8 mouse cellular contexts compared by ENCODE assay signal in the genomic region with DNA sequence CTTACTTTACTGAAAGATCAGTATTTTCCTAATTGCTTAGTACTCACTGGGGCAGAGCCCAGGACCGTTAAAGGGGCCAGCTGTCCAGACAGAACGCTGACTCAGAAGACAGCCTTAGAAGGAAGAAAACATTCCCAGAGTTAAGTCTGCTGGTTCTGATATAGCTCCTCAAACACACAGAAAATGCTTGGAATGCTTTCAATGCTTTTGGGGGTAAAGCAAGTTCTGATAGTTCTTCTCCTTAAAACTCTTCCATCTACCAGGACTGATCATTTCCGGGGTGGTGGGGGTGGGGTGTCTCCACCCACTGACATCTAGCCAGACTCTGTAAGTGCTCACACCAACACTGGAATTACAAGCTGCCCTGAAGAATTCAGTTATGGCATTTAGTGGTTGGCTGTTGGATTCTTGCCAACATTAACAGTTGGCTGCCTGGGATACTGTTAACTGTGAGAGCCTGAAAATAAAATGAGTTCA.
DNase-seq lines count a peak whose midpoint lies in the region; ATAC-seq and TF ChIP-seq lines count a peak whose summit lies in the region.

No protein-coding gene starts in this region.

- in situ Hi-C loops in Patski (cut with MboI; ENCODE audit: low pct_unique_long_range_greater_than_20kb) = no loop called here

- H3K4me1 ChIP-seq in forebrain, embryonic 15.5 days = peaks cover 17% of the 10 kb centered on the region
- H3K4me1 ChIP-seq in lung, embryonic 14.5 days (ENCODE audit: insufficient read depth) = peaks cover 13% of the 10 kb centered on the region

- no peaks in the 10 kb centered on the region for H3K27me3 ChIP-seq in Patski
- H3K27me3 ChIP-seq in forebrain, embryonic 15.5 days = no peaks in the 10 kb centered on the region
- H3K27me3 ChIP-seq in lung, embryonic 14.5 days (ENCODE audit: insufficient read depth, low read length) = no peaks in the 10 kb centered on the region

- intact Hi-C loops in heart, postnatal 36 days (cut with DNase I) = loop anchor here (5.0 kb wide), 1 partner anchor 104 kb away; the partner anchor contains the start of gene Actn1

- POLR2A ChIA-PET in Patski (lab: Charles Lee) = interaction anchor here (1.3 kb wide), 1 partner anchor 14 kb away, joined by 4 read pairs; no protein-coding TSS in a partner anchor

- H3K9ac ChIP-seq in forebrain, embryonic 15.5 days (replicated peaks) = no peak overlapping the region
- no peak overlapping the region for H3K9ac ChIP-seq in lung, embryonic 14.5 days

- H3K36me3 ChIP-seq in forebrain, embryonic 15.5 days = peaks cover 7% of the 10 kb centered on the region; the same call in 1 of the 2 replicates
- H3K36me3 ChIP-seq in lung, embryonic 14.5 days (ENCODE audit: insufficient read depth) = peaks cover 25% of the 10 kb centered on the region

- peak overlapping the region; percentile 63 for H3K27ac ChIP-seq in forebrain, embryonic 15.5 days (replicated peaks)
- H3K27ac ChIP-seq in lung, embryonic 14.5 days (ENCODE audit: low read depth) = peak overlapping the region; percentile 92

- H3K4me2 ChIP-seq in forebrain, embryonic 15.5 days (replicated peaks) = no peak overlapping the region
- peak overlapping the region; percentile 42 for H3K4me2 ChIP-seq in lung, embryonic 14.5 days

- no peak overlapping the region for H3K4me3 ChIP-seq in forebrain, embryonic 15.5 days
- no peak overlapping the region for H3K4me3 ChIP-seq in lung, embryonic 14.5 days (ENCODE audit: low read depth, low read length)

- CTCF ChIA-PET in Patski (lab: Charles Lee) = interaction anchor here (1.0 to 2.6 kb wide), 5 partner anchors 10 to 166 kb away, joined by 3 to 14 read pairs (median 5); no protein-coding TSS in a partner anchor

- TF ChIP-seq CTCF in Patski (IDR thresholded peaks at IDR 0.05) = no peak
- no peak for TF ChIP-seq CTCF in lung, embryonic 14.5 days (IDR thresholded peaks at IDR 0.05; ENCODE audit: low read depth)

- ATAC-seq in Patski = peak; percentile 86
- peak; percentile 77 for ATAC-seq in forebrain, embryonic 15.5 days (replicated peaks)
- peak; percentile 90 for ATAC-seq in lung, embryonic 14.5 days (ENCODE audit: insufficient read depth)
- no peak for ATAC-seq in megakaryocyte, adult 5-6 weeks (ENCODE audit: poor library complexity, severe bottlenecking)
- ATAC-seq in activated CD4-positive, CD25-positive, alpha-beta regulatory T cell, adult 4 months = no peak

- H3K9me3 ChIP-seq in forebrain, embryonic 15.5 days = no peaks in the 10 kb centered on the region
- H3K9me3 ChIP-seq in lung, embryonic 14.5 days (ENCODE audit: low read depth, low read length) = no peaks in the 10 kb centered on the region

- DNase-seq in heart, adult 18-20 months = peak; percentile 38 to 43
- no peak for DNase-seq in heart, postnatal 36 days
- DNase-seq in Patski (ENCODE audit: low read depth, low spot score) = peak; percentile 91
- peak; percentile 29 to 56 for DNase-seq in kidney, adult 8-10 months
- DNase-seq in lung, embryonic 14.5 days = peak; percentile 92

- WGBS in forebrain, embryonic 15.5 days = 21% methylated on average over 3 of the region's 3 CpGs
- 8% methylated on average over 3 of the region's 3 CpGs for WGBS in lung, embryonic 14.5 days

Comparison
In these comparisons a context has a peak if more than half of its experiments do, and no peak if none do; other contexts are left out.
1. DNase-seq: peak in heart, adult 18-20 months (2 of 2), Patski (single experiment), kidney, adult 8-10 months (2 of 2) and lung, embryonic 14.5 days (single experiment); none in heart, postnatal 36 days (0 of 2).
2. ATAC-seq: peak in Patski (single experiment), forebrain, embryonic 15.5 days (single experiment) and lung, embryonic 14.5 days (single experiment); none in megakaryocyte, adult 5-6 weeks (single experiment) and activated CD4-positive, CD25-positive, alpha-beta regulatory T cell, adult 4 months (single experiment).